Mouse (Mus musculus) liver, embryonic 16.5 days (tissue): ENCODE data around the gene Mier2. TPM values are rescaled to one million over a fixed set of nuclear protein-coding genes. Genes with fewer than 3 reads are reported as not detected.

Source experiments
- ATAC-seq: fragments of 200-750 bp; cut with Nextera tagmentation; 2 replicates; pipeline ENCODE4 v1.8.0; 2017; ENCODE audit warnings: low read depth, mild to moderate bottlenecking, moderate number of reproducible peaks, moderate library complexity
- H3K27ac ChIP-seq: fragments of 300-500 bp; sonication (generic); 2 replicates; pipeline ENCODE4 v1.5.1; 2014; ENCODE audit warnings: mild to moderate bottlenecking, low read length
- H3K27me3 ChIP-seq: fragments of 300-500 bp; sonication (generic); 2 replicates; pipeline ENCODE4 v1.6.1; 2014; ENCODE audit warnings: low read depth, low read length, mixed read lengths; ENCODE audit not compliant: control insufficient read depth, insufficient read depth
- H3K36me3 ChIP-seq: fragments of 300-500 bp; sonication (generic); 2 replicates; pipeline ENCODE4 v1.6.1; 2014; ENCODE audit warnings: mild to moderate bottlenecking; ENCODE audit not compliant: control insufficient read depth, insufficient read depth
- H3K4me1 ChIP-seq: fragments of 300-500 bp; sonication (generic); 2 replicates; pipeline ENCODE4 v1.6.1; 2014; ENCODE audit warnings: low read depth, low read length, mixed read lengths; ENCODE audit not compliant: control insufficient read depth
- H3K4me2 ChIP-seq: fragments of 300-500 bp; sonication (generic); 2 replicates; pipeline ENCODE4 v1.6.1; 2014; ENCODE audit warnings: low read depth, low read length, mixed read lengths
- H3K4me3 ChIP-seq: fragments of 300-500 bp; sonication (generic); 2 replicates; pipeline ENCODE4 v1.5.1; 2014; ENCODE audit warnings: low read depth, mild to moderate bottlenecking, low read length
- H3K9ac ChIP-seq: fragments of 300-500 bp; sonication (generic); 2 replicates; pipeline ENCODE4 v1.6.1; 2014; ENCODE audit warnings: low read depth, low read length
- H3K9me3 ChIP-seq: fragments of 300-500 bp; sonication (generic); replicated peaks from 2 replicates; pipeline ENCODE4 v1.6.1; 2016; ENCODE audit warnings: low read length; ENCODE audit not compliant: control insufficient read depth
- WGBS: fragments of 180-500 bp; shearing (Covaris S2); extraction: QIAGEN DNeasy Blood & Tissue Kit; methylation state at CpG from one replicate; pipeline ENCODE4 v1.1.7; 2014; ENCODE audit not compliant: insufficient replicate concordance; 5-methylcytosine and 5-hydroxymethylcytosine counted together
- microRNA-seq: library from miRNA; unstranded; fragments of <30 nt; microRNA quantifications from one replicate; pipeline ENCODE4, GENCODE M21; 2016
- polyA plus RNA-seq: library from polyadenylated mRNA; unstranded; fragments of >200 nt; fragmentation: Nextera tagmentation; extraction: Ambion mirVana; gene quantifications from 2 replicates; pipeline ENCODE4 v1.2.1, GENCODE M21; 2015

Mier2 gene
- polyA plus RNA-seq, 1 experiment from 2014 or later, result 11.6 TPM

- H3K36me3 ChIP-seq, result no peaks in the 10 kb centered on the region
- 73% methylated on average over 8 of the region's 8 CpGs for WGBS
- H3K9me3 ChIP-seq, result no peaks in the 10 kb centered on the region
- H3K4me1 ChIP-seq, result no peaks in the 10 kb centered on the region; the same call in 1 of the 2 replicates
- no peak overlapping the region for H3K9ac ChIP-seq
- no peak for ATAC-seq
- no peak overlapping the region for H3K27ac ChIP-seq
- no peaks in the 10 kb centered on the region for H3K27me3 ChIP-seq
- no peak overlapping the region for H3K4me2 ChIP-seq
- H3K4me3 ChIP-seq, result no peak overlapping the region
These were observed 29.3 kb downstream of the Mier2 start for GRCm38 (mm10) chr10:79525456-79526325.

GRCm38 (mm10) chr10:79524433-79524832, 30.6 kb downstream of the Mier2 start:
- H3K36me3 ChIP-seq, result no peaks in the 10 kb centered on the region
- WGBS, result 79% methylated on average over 1 of the region's 1 CpGs
- no peaks in the 10 kb centered on the region for H3K27me3 ChIP-seq
- no peaks in the 10 kb centered on the region for H3K4me1 ChIP-seq
- ATAC-seq, result no peak
- no peak overlapping the region for H3K4me2 ChIP-seq
- H3K9me3 ChIP-seq, result no peaks in the 10 kb centered on the region
- H3K9ac ChIP-seq, result no peak overlapping the region
- no peak overlapping the region for H3K4me3 ChIP-seq
- no peak overlapping the region for H3K27ac ChIP-seq

DNA sequence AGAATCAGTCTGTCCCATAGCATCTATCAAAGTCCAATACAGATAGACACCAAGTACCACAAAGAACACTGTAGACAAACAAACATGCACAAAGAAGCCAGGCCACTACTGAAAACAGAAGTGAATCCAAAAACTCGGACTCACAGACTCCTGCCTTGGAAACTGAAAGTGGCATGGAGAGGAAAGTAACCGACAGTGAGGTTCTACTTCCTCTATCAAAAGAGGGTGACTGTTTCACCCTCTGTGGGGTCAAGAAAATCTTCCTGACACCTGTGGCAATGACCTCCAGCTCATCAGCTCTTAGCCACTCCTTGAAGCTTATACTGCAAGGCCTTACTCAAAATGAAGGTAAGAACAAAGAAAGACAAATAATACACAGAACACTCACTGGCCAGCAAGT, 48.3 kb downstream of the Mier2 start:
- H3K9me3 ChIP-seq, result no peaks in the 10 kb centered on the region
- no peak overlapping the region for H3K27ac ChIP-seq
- WGBS, result 28% methylated on average over 2 of the region's 2 CpGs
- no peak for ATAC-seq
- no peaks in the 10 kb centered on the region for H3K27me3 ChIP-seq
- H3K4me3 ChIP-seq, result no peak overlapping the region
- no peaks in the 10 kb centered on the region for H3K36me3 ChIP-seq
- H3K4me2 ChIP-seq, result no peak overlapping the region
- H3K9ac ChIP-seq, result no peak overlapping the region
- H3K4me1 ChIP-seq, result no peaks in the 10 kb centered on the region

GRCm38 (mm10) chr10:79502830-79503644, 52.0 kb downstream of the Mier2 start:
- Histone ChIP-seq H3K9ac (no peak overlapping the region), H3K27me3 (no peaks in the 10 kb centered on the region), H3K36me3 (no peaks in the 10 kb centered on the region), H3K27ac (no peak overlapping the region), H3K4me3 (no peak overlapping the region), H3K9me3 (no peaks in the 10 kb centered on the region), H3K4me1 (no peaks in the 10 kb centered on the region), H3K4me2 (no peak overlapping the region)
- no peak for ATAC-seq
- 47% methylated on average over 6 of the region's 6 CpGs for WGBS

GRCm38 (mm10) chr10:79496701-79497288, 58.2 kb downstream of the Mier2 start:
- no peak overlapping the region for H3K4me3 ChIP-seq
- no peak overlapping the region for H3K27ac ChIP-seq
- WGBS, result 32% methylated on average over 2 of the region's 2 CpGs
- H3K36me3 ChIP-seq, result no peaks in the 10 kb centered on the region
- H3K4me1 ChIP-seq, result no peaks in the 10 kb centered on the region
- H3K9me3 ChIP-seq, result no peaks in the 10 kb centered on the region
- H3K27me3 ChIP-seq, result no peaks in the 10 kb centered on the region
- H3K9ac ChIP-seq, result no peak overlapping the region
- no peak overlapping the region for H3K4me2 ChIP-seq
- no peak for ATAC-seq

DNA sequence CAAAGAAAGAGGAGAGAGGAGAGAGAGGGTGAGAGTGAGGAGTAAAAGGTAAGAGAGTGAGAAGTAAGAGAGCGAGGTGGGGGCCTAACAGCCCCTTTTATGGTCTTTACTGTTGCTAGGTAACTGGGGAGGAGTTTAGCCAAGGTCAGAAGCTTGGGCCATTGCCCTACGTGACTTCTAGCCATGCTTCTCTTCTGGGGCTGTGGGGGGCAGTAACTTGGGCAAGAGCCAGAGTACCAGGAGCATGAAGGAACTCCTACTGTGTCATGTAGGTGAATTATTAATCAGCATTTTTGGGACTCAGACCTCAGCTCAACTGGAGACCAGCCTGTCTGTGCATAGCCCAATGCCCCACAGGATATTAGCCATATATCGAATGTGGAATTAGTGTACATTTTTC, 59.1 kb downstream of the Mier2 start:
- Histone ChIP-seq H3K4me2 (no peak overlapping the region), H3K4me3 (no peak overlapping the region), H3K9ac (no peak overlapping the region), H3K4me1 (no peaks in the 10 kb centered on the region), H3K27ac (no peak overlapping the region), H3K27me3 (no peaks in the 10 kb centered on the region), H3K9me3 (no peaks in the 10 kb centered on the region), H3K36me3 (no peaks in the 10 kb centered on the region)
- WGBS, result 50% methylated on average over 3 of the region's 3 CpGs
- ATAC-seq, result no peak

Small RNA genes lying within 50 kb of the gene (microRNA-seq; reads per million reads assigned to microRNA genes)
- not detected for gene Mir6909

Other genes starting within 250 kb of the Mier2 start
- not detected in 2 replicates for gene Vmn2r82, start 198.7 kb downstream of the Mier2 start, polyA plus RNA-seq
- gene Vmn2r83, start 86.5 kb downstream of the Mier2 start, polyA plus RNA-seq, result not detected in 2 replicates
- 24.2 and 26.0 TPM in 2 replicates for gene Plpp2, start 21.4 kb downstream of the Mier2 start, polyA plus RNA-seq
- not detected in 2 replicates for gene Theg, start 32.1 kb upstream of the Mier2 start, polyA plus RNA-seq
- not detected in 2 replicates for gene C2cd4c, start 58.8 kb upstream of the Mier2 start, polyA plus RNA-seq
- gene Shc2, start 82.7 kb upstream of the Mier2 start, polyA plus RNA-seq, result 0.06 and 0.08 TPM in 2 replicates
- gene Odf3l2, start 90.5 kb upstream of the Mier2 start, polyA plus RNA-seq, result not detected in 2 replicates
- 0.16 and 0.24 TPM in 2 replicates for gene Madcam1, start 109.4 kb upstream of the Mier2 start, polyA plus RNA-seq
- 19.3 and 19.4 TPM in 2 replicates for gene Tpgs1, start 114.2 kb upstream of the Mier2 start, polyA plus RNA-seq
- 80.5 and 81.5 TPM in 2 replicates for gene Cdc34, start 127.0 kb upstream of the Mier2 start, polyA plus RNA-seq
- 0.15 and 0.22 TPM in 2 replicates for gene Gzmm, start 133.8 kb upstream of the Mier2 start, polyA plus RNA-seq
- 924 and 947 TPM in 2 replicates for gene Bsg, start 149.3 kb upstream of the Mier2 start, polyA plus RNA-seq
- gene Hcn2, start 161.4 kb upstream of the Mier2 start, polyA plus RNA-seq, result not detected in 2 replicates
- 13.4 and 14.4 TPM in 2 replicates for gene Polrmt, start 191.4 kb upstream of the Mier2 start, polyA plus RNA-seq
- gene Fgf22, start 199.9 kb upstream of the Mier2 start, polyA plus RNA-seq, result not detected in 2 replicates
- gene Rnf126, start 211.8 kb upstream of the Mier2 start, polyA plus RNA-seq, result 17.4 and 26.2 TPM in 2 replicates
- gene Fstl3, start 222.1 kb upstream of the Mier2 start, polyA plus RNA-seq, result 1.0 TPM in 2 replicates
- gene Prss57, start 235.8 kb upstream of the Mier2 start, polyA plus RNA-seq, result 6.3 and 7.1 TPM in 2 replicates
- 7.9 and 8.0 TPM in 2 replicates for gene Palm, start 238.4 kb upstream of the Mier2 start, polyA plus RNA-seq